Comparison of ENCODE assay signal across 23 mouse cellular contexts in the genomic region with DNA sequence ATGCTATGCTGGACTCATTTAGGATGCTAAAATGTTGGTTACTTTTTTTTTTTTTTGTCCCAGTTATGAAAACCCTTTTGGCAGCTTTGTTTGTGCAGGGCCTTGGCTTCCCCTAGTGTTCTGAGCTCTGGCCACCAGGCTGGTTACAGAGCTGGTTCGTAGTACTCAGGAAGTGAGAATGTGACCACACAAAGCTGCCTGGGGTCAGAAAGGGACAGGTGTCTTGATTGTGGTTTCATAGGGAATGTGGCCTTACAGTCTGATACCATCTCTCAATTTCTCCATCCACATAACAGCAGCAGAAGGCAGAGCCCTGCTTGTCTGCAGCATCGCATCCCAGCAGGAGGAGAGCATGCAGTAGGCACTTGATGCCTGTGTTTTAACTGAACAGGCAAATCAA.
DNase-seq lines count a peak whose midpoint lies in the region; ATAC-seq and TF ChIP-seq lines count a peak whose summit lies in the region.
"Had no signal": no experiment of that assay in that cellular context is flagged by ENCODE, and none has a peak within 500 bp of the region (broad histone marks: within the 10 kb centered on the region; RNA-seq: fewer than 3 reads in every experiment).

No protein-coding gene starts in this region.

- no peaks in the 10 kb centered on the region for H3K79me2 ChIP-seq in C2C12 (ENCODE audit: control insufficient read depth, insufficient read depth)
- H3K79me2 ChIP-seq in CH12.LX (replicated peaks; ENCODE audit: control insufficient read depth, extremely low read depth, insufficient read depth, poor library complexity, severe bottlenecking) = no peaks in the 10 kb centered on the region

- H3K9ac ChIP-seq in CH12.LX (ENCODE audit: insufficient read depth, low read depth) = no peak overlapping the region
- no peak overlapping the region for H3K9ac ChIP-seq in liver, embryonic 12.5 days
- H3K9ac ChIP-seq: embryonic facial prominence, embryonic 13.5 days; embryonic facial prominence, embryonic 15.5 days; forebrain, embryonic 12.5 days had no signal

- intact Hi-C loops in left cerebral cortex, postnatal 10 days (cut with DNase I) = no loop called here

- 54% methylated on average over 2 of the region's 2 CpGs for WGBS in liver, embryonic 12.5 days (ENCODE audit: insufficient replicate concordance)

- TF ChIP-seq POLR2A in CH12.LX (IDR thresholded peaks at IDR 0.05; ENCODE audit: low read depth, low read length) = no peak

- H3K27ac ChIP-seq in CH12.LX (ENCODE audit: insufficient read depth, low read depth) = no peak overlapping the region
- H3K27ac ChIP-seq in liver, embryonic 12.5 days = no peak overlapping the region
- H3K27ac ChIP-seq: embryonic facial prominence, embryonic 13.5 days; embryonic facial prominence, embryonic 15.5 days; forebrain, embryonic 10.5 days; forebrain, embryonic 12.5 days had no signal

- H3K4me2 ChIP-seq in CH12.LX (ENCODE audit: insufficient read depth, low read depth, poor library complexity, severe bottlenecking) = no peak overlapping the region
- H3K4me2 ChIP-seq in liver, embryonic 12.5 days = no peak overlapping the region
- H3K4me2 ChIP-seq: embryonic facial prominence, embryonic 13.5 days; embryonic facial prominence, embryonic 15.5 days; forebrain, embryonic 12.5 days had no signal

- TF ChIP-seq CTCF in C2C12 (IDR thresholded peaks at IDR 0.05; ENCODE audit: control insufficient read depth, insufficient read depth, insufficient read length) (no peak), CH12.LX (conservative IDR thresholded peaks at IDR 0.05 in 1 of 2, IDR thresholded peaks at IDR 0.05 in 1 of 2; ENCODE audit: low read depth in 2 of 2, low read length in 2 of 2) (no peak)

- peak; percentile 12 for DNase-seq in CH12.LX (ENCODE audit: extremely low read depth)
- no peak for DNase-seq in T-cell, adult 2 months (ENCODE audit: low spot score)
- no peak for DNase-seq in left cerebral cortex, postnatal 10 days (ENCODE audit: extremely low spot score in 1 of 2, low spot score in 2 of 2)
- DNase-seq: adrenal gland, postnatal 10 days; adrenal gland, postnatal 25 days; cerebellum, adult 11 months; cerebellum, adult 18-20 months; cerebellum, adult 9-10 months; cerebellum, postnatal 10 days; cerebellum, postnatal 25 days; embryo, embryonic 11 days had no signal

- no peak overlapping the region for H3ac ChIP-seq in C2C12 (ENCODE audit: control insufficient read depth, insufficient read length, low read depth)

- H3K9me3 ChIP-seq in CH12.LX (replicated peaks; ENCODE audit: low read length) = no peaks in the 10 kb centered on the region
- H3K9me3 ChIP-seq in liver, embryonic 12.5 days (replicated peaks) = no peaks in the 10 kb centered on the region
- H3K9me3 ChIP-seq: embryonic facial prominence, embryonic 13.5 days; embryonic facial prominence, embryonic 15.5 days; forebrain, embryonic 10.5 days; forebrain, embryonic 12.5 days had no signal

- H3K36me3 ChIP-seq in C2C12 (ENCODE audit: control insufficient read depth, insufficient read depth) (no peaks in the 10 kb centered on the region), CH12.LX (replicated peaks in 1 of 2; ENCODE audit: control insufficient read depth in 1 of 2, insufficient read depth in 1 of 2, low read length in 1 of 2) (no peaks in the 10 kb centered on the region)
- no peaks in the 10 kb centered on the region for H3K36me3 ChIP-seq in liver, embryonic 12.5 days
- H3K36me3 ChIP-seq: embryonic facial prominence, embryonic 13.5 days; embryonic facial prominence, embryonic 15.5 days; forebrain, embryonic 10.5 days; forebrain, embryonic 12.5 days had no signal

- in situ Hi-C loops in CH12.LX (cut with MboI; ENCODE audit: low pct_ligation_motif_present, low pct_unique_long_range_greater_than_20kb, low sequenced_read_pairs) = no loop called here

- H3K79me3 ChIP-seq in C2C12 (ENCODE audit: low read depth) = no peaks in the 10 kb centered on the region

- H3K27me3 ChIP-seq in C2C12 (ENCODE audit: control insufficient read depth, insufficient read depth, insufficient read length) (no peaks in the 10 kb centered on the region), CH12.LX (replicated peaks) (no peaks in the 10 kb centered on the region)
- no peaks in the 10 kb centered on the region for H3K27me3 ChIP-seq in liver, embryonic 12.5 days (replicated peaks)
- H3K27me3 ChIP-seq: embryonic facial prominence, embryonic 13.5 days; embryonic facial prominence, embryonic 15.5 days; forebrain, embryonic 12.5 days had no signal

- no peak overlapping the region for H3K4me3 ChIP-seq in C2C12 (ENCODE audit: insufficient read depth, poor library complexity, severe bottlenecking)
- H3K4me3 ChIP-seq in CH12.LX (replicated peaks in 1 of 3; ENCODE audit: low read depth in 2 of 3, low read length in 2 of 3, poor library complexity in 1 of 3) = no peak overlapping the region
- no peak overlapping the region for H3K4me3 ChIP-seq in liver, embryonic 12.5 days
- H3K4me3 ChIP-seq: embryonic facial prominence, embryonic 13.5 days; embryonic facial prominence, embryonic 15.5 days; erythroblast, embryonic 14.5 days; forebrain, embryonic 10.5 days; forebrain, embryonic 12.5 days had no signal

- peaks cover 0 to 14% of the 10 kb centered on the region in 2 experiments; a peak in 2 of 4 replicates for H3K4me1 ChIP-seq in CH12.LX (ENCODE audit: control insufficient read depth in 1 of 2, insufficient read depth in 2 of 2)
- H3K4me1 ChIP-seq in liver, embryonic 12.5 days = no peaks in the 10 kb centered on the region
- H3K4me1 ChIP-seq: embryonic facial prominence, embryonic 13.5 days; embryonic facial prominence, embryonic 15.5 days had no signal

- dilution Hi-C loops in CH12.LX (cut with MboI; ENCODE audit: extremely low pct_ligation_motif_present, extremely low pct_unique_long_range_greater_than_20kb, low sequenced_read_pairs) = no loop called here

- TF ChIP-seq EP300 in CH12.LX (IDR thresholded peaks at IDR 0.05; ENCODE audit: low read length) = no peak

- peak; percentile 75 to 77 for ATAC-seq in hematopoietic stem cell, adult 5-6 weeks (replicated peaks in 1 of 2; ENCODE audit: insufficient read depth in 1 of 2, low FRiP score in 2 of 2, low TSS enrichment in 1 of 2, low read depth in 1 of 2, poor library complexity in 2 of 2, severe bottlenecking in 2 of 2)
- ATAC-seq in liver, embryonic 12.5 days = no peak
- ATAC-seq: activated CD4-positive, CD25-positive, alpha-beta regulatory T cell, adult 4 months; CD4-positive, CD25-positive, alpha-beta regulatory T cell, adult 4 months; forebrain, embryonic 14.5 days; forebrain, embryonic 16.5 days had no signal

- no peak for TF ChIP-seq RAD21 in CH12.LX (IDR thresholded peaks at IDR 0.05; ENCODE audit: low read depth, low read length)

TF ChIP-seq in C2C12, 6 proteins besides CTCF, POLR2A, EP300 and RAD21:
- no peak for TF ChIP-seq USF1 (IDR thresholded peaks at IDR 0.05; ENCODE audit: low read depth)
- no peak for TF ChIP-seq MYOG (IDR thresholded peaks at IDR 0.05; ENCODE audit: control insufficient read depth, extremely low read depth, insufficient read length)
- no peak for TF ChIP-seq FOSL1 (IDR thresholded peaks at IDR 0.05; ENCODE audit: insufficient read depth, low read length, poor library complexity, severe bottlenecking)
- TF ChIP-seq MAX (IDR thresholded peaks at IDR 0.05) = no peak
- peak; percentile 73 for TF ChIP-seq MYOD1 (IDR thresholded peaks at IDR 0.05; ENCODE audit: control insufficient read depth, insufficient read length, low read depth)
- no peak for TF ChIP-seq CEBPB (IDR thresholded peaks at IDR 0.05; ENCODE audit: low read depth)

TF ChIP-seq in CH12.LX, 34 proteins besides CTCF, POLR2A, EP300 and RAD21:
- TF ChIP-seq ZC3H11A (IDR thresholded peaks at IDR 0.05; ENCODE audit: low read depth, low read length) (no peak), UBTF (IDR thresholded peaks at IDR 0.05; ENCODE audit: low read depth, low read length) (no peak)
